Mouse (Mus musculus) forebrain, embryonic 11.5 days (tissue): ENCODE results near the gene Mrpl54. TPM values are rescaled to one million over a fixed set of nuclear protein-coding genes. Genes with fewer than 3 reads are reported as not detected.

Experiments used
- ATAC-seq: fragments of 200-750 bp; cut with Nextera tagmentation; replicated peaks from 2 replicates; pipeline ENCODE4 v1.8.0; 2017; ENCODE audit warnings: moderate TSS enrichment; ENCODE audit not compliant: low FRiP score
- DNase-seq: peaks from one replicate; pipeline ENCODE4 v3.0.0-alpha.2; 2017; ENCODE audit warnings: low spot score
- H3K27ac ChIP-seq: fragments of 300-500 bp; sonication (generic); 2 replicates; pipeline ENCODE4 v1.5.1; 2014; ENCODE audit warnings: low read depth, low read length
- H3K27me3 ChIP-seq: fragments of 300-500 bp; sonication (generic); 2 replicates; pipeline ENCODE4 v1.6.1; 2014; ENCODE audit warnings: mild to moderate bottlenecking, low read length, mixed read lengths; ENCODE audit not compliant: control insufficient read depth, insufficient read depth
- H3K36me3 ChIP-seq: fragments of 300-500 bp; sonication (generic); 2 replicates; pipeline ENCODE4 v1.6.1; 2014; ENCODE audit warnings: mild to moderate bottlenecking, low read length, moderate library complexity, mixed read lengths; ENCODE audit not compliant: control insufficient read depth, insufficient read depth
- H3K4me1 ChIP-seq: fragments of 300-500 bp; sonication (generic); replicated peaks from 2 replicates; pipeline ENCODE4 v1.6.1; 2014; ENCODE audit warnings: low read length, mixed read lengths; ENCODE audit not compliant: control insufficient read depth, insufficient read depth
- H3K4me2 ChIP-seq: fragments of 300-500 bp; sonication (generic); 2 replicates; pipeline ENCODE4 v1.6.1; 2014; ENCODE audit warnings: low read depth, mild to moderate bottlenecking, low read length, moderate library complexity, mixed read lengths; ENCODE audit not compliant: severe bottlenecking
- H3K4me3 ChIP-seq: fragments of 300-500 bp; sonication (generic); 2 replicates; pipeline ENCODE4 v1.5.1; 2014; ENCODE audit warnings: low read depth, low read length
- H3K9ac ChIP-seq: fragments of 300-500 bp; sonication (generic); 2 replicates; pipeline ENCODE4 v1.6.1; 2014; ENCODE audit warnings: low read length
- H3K9me3 ChIP-seq: fragments of 300-500 bp; sonication (generic); 2 replicates; pipeline ENCODE4 v1.6.1; 2016; ENCODE audit warnings: low read length, mixed read lengths; ENCODE audit not compliant: control insufficient read depth
- WGBS: fragments of 180-500 bp; shearing (Covaris S2); extraction: QIAGEN DNeasy Blood & Tissue Kit; methylation state at CpG from one replicate; pipeline ENCODE4 v1.1.7; 2014; 5-methylcytosine and 5-hydroxymethylcytosine counted together
- polyA plus RNA-seq: library from polyadenylated mRNA; unstranded; fragments of >200 nt; fragmentation: Nextera tagmentation; extraction: Ambion mirVana; gene quantifications from 2 replicates; pipeline ENCODE4 v1.2.1, GENCODE M21; 2014

The Mrpl54 gene
- polyA plus RNA-seq, 1 experiment from 2014 or later: 147 TPM

GRCm38 (mm10) chr10:81244595-81244994 lies 22.1 kb downstream of the Mrpl54 start:
- Histone ChIP-seq H3K9me3 (no peaks in the 10 kb centered on the region), H3K4me3 (no peak overlapping the region), H3K9ac (no peak overlapping the region; the same call in 1 of the 2 replicates), H3K27me3 (peaks cover 7% of the 10 kb centered on the region), H3K36me3 (no peaks in the 10 kb centered on the region), H3K27ac (no peak overlapping the region), H3K4me1 (peaks cover 6% of the 10 kb centered on the region), H3K4me2 (no peak overlapping the region)
- peak; percentile 91 for DNase-seq
- WGBS: 5% methylated on average over 17 of the region's 17 CpGs
- peak; percentile 71 for ATAC-seq

DNA sequence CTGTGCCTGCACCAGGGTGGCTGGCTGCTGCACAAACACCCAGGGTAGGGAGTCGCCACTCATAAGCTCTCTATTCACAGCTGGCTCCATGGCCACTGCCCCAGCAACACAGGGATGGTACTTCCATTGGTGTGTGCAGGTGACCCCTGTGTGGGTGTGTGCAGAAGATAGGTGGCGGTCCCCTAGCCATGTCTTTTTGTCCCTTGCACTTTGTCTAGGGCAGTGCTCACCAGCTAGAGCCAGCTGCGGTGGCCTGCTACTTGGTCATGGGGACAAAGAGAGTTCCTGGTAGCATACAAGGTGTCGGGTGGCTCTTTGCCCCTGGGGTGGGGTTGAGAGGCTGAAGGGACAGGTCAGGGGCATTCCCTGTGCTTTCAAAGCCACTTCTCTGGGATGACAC lies 22.6 kb downstream of the Mrpl54 start:
- Histone ChIP-seq H3K36me3 (no peaks in the 10 kb centered on the region), H3K9ac (no peak overlapping the region), H3K27ac (no peak overlapping the region), H3K4me1 (peaks cover 6% of the 10 kb centered on the region), H3K9me3 (no peaks in the 10 kb centered on the region), H3K4me2 (no peak overlapping the region), H3K27me3 (peaks cover 10% of the 10 kb centered on the region), H3K4me3 (no peak overlapping the region)
- DNase-seq (no peak), ATAC-seq (peak; percentile 1; the same call in 1 of the 2 replicates)
- 74% methylated on average over 4 of the region's 4 CpGs for WGBS

DNA sequence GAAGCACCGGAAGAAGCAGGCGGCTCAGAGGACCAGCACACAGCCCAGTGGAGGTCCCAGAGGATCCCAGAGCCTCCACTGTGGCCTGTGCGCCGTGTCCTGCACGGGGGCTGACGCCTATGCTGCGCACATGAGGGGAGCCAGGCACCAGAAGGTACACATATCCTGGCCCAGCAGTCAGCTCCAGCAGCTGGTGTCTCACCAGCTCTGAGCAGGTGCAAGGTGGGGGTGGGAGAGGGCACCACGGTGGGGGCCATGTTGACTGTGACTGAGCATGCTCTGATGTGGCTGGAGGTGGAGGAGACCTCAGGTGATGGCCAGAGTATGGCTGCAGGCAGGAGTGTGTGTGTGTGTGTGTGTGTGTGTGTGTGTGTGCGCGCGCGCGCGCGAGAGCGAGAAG lies 24.7 kb downstream of the Mrpl54 start:
- Histone ChIP-seq H3K4me3 (no peak overlapping the region), H3K27ac (no peak overlapping the region), H3K27me3 (peaks cover 10% of the 10 kb centered on the region), H3K9ac (no peak overlapping the region), H3K4me1 (peaks cover 6% of the 10 kb centered on the region), H3K4me2 (no peak overlapping the region), H3K9me3 (no peaks in the 10 kb centered on the region), H3K36me3 (no peaks in the 10 kb centered on the region)
- ATAC-seq: no peak
- 91% methylated on average over 16 of the region's 16 CpGs for WGBS
- DNase-seq: no peak

- H3K9ac ChIP-seq: no peak overlapping the region
- ATAC-seq (no peak), DNase-seq (peak; percentile 85)
- H3K36me3 ChIP-seq: no peaks in the 10 kb centered on the region
- no peak overlapping the region for H3K4me2 ChIP-seq
- H3K4me1 ChIP-seq: peaks cover 6% of the 10 kb centered on the region
- H3K4me3 ChIP-seq: no peak overlapping the region
- no peak overlapping the region for H3K27ac ChIP-seq
- H3K27me3 ChIP-seq: peaks cover 10% of the 10 kb centered on the region
- WGBS: 19% methylated on average over 13 of the region's 13 CpGs
- H3K9me3 ChIP-seq: no peaks in the 10 kb centered on the region
Observed at GRCm38 (mm10) chr10:81240876-81241275, 25.9 kb downstream of the Mrpl54 start.

DNA sequence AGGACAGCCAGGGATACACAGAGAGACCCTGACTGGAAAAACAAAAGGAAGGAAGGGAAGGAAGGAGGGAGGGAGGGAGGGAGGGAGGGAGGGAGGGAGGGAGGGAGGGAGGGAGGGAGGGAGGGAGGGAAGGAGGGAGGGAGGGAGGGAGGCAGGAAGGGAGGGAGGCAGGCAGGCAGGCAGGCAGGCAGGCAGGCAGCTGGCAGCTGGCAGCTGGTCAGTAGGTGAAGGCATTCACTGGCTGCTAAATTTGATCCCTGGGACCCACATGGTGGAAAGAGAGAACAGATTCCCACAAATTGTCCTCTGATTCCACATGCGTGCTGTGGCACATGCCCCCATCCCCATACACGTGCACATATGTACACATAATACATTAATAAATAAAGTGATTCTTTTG lies 28.1 kb downstream of the Mrpl54 start:
- no peak for ATAC-seq
- peaks cover 10% of the 10 kb centered on the region for H3K27me3 ChIP-seq

GRCm38 (mm10) chr10:81236471-81237268 lies 30.1 kb downstream of the Mrpl54 start:
- DNase-seq: no peak
- H3K27ac ChIP-seq: no peak overlapping the region
- peaks cover 10% of the 10 kb centered on the region for H3K27me3 ChIP-seq
- H3K4me3 ChIP-seq: no peak overlapping the region
- WGBS: 87% methylated on average over 12 of the region's 12 CpGs
- H3K36me3 ChIP-seq: no peaks in the 10 kb centered on the region
- H3K9me3 ChIP-seq: no peaks in the 10 kb centered on the region
- peaks cover 9% of the 10 kb centered on the region for H3K4me1 ChIP-seq
- no peak for ATAC-seq
- no peak overlapping the region for H3K4me2 ChIP-seq
- no peak overlapping the region for H3K9ac ChIP-seq

More for the DNA sequence above, 28.1 kb downstream of the Mrpl54 start:
- DNase-seq: no peak
- 89% methylated on average over 2 of the region's 2 CpGs for WGBS
- H3K27ac ChIP-seq: no peak overlapping the region
- no peak overlapping the region for H3K9ac ChIP-seq
- H3K9me3 ChIP-seq: no peaks in the 10 kb centered on the region
- H3K36me3 ChIP-seq: no peaks in the 10 kb centered on the region
- H3K4me1 ChIP-seq: peaks cover 8% of the 10 kb centered on the region
- H3K4me3 ChIP-seq: no peak overlapping the region
- no peak overlapping the region for H3K4me2 ChIP-seq

DNA sequence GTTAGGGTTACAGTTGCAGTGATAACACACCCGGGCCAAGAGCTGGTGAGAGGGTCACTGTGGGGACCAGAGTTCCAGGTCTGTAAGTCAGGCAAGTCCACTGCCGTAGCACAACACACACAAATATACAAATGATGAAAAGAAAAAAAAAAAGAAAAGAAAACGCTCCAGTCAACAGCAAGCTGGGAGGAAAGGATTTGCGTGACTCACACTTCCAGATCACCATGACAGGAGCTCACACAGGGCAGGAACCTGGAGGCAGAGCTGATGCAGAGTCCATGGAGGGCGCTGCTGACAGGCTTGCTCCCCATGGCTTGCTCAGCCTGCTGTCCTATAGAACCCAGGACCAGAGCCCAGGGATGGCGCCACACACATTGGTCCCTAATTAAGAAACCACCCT lies 32.5 kb downstream of the Mrpl54 start:
- Histone ChIP-seq H3K27ac (no peak overlapping the region), H3K36me3 (no peaks in the 10 kb centered on the region), H3K4me3 (no peak overlapping the region), H3K9ac (no peak overlapping the region), H3K9me3 (no peaks in the 10 kb centered on the region), H3K4me1 (peaks cover 7% of the 10 kb centered on the region; the same call in 1 of the 2 replicates), H3K4me2 (no peak overlapping the region), H3K27me3 (peaks cover under 1% of the 10 kb centered on the region)
- ATAC-seq: no peak
- 84% methylated on average over 6 of the region's 6 CpGs for WGBS
- DNase-seq: no peak

DNA sequence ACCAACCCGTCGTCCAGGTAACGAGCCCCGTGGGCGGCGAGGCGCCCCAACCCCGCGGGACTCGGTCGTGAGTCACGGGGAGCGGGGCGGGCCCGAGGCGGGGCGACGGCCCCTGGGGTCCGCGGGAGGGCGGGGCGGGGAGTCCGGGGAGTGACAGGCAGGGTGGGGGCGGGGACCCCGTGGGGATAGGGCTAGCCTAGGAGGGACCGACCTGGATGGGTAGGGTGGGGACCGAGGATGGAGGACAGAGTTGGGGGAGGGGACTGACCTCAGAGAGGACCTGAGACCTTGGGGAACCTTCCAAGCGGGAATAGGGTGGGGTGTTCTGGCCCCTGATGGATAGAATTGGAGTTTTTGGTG lies 33.5 kb downstream of the Mrpl54 start:
- DNase-seq (no peak), ATAC-seq (peak; percentile 69)
- H3K4me1 ChIP-seq: peaks cover 7% of the 10 kb centered on the region; the same call in 1 of the 2 replicates
- peak overlapping the region; percentile 78 for H3K9ac ChIP-seq
- peak overlapping the region; percentile 75 for H3K4me3 ChIP-seq
- WGBS: 2% methylated on average over 28 of the region's 28 CpGs
- no peaks in the 10 kb centered on the region for H3K9me3 ChIP-seq
- H3K27ac ChIP-seq: no peak overlapping the region
- peak overlapping the region; percentile 56 for H3K4me2 ChIP-seq
- H3K27me3 ChIP-seq: no peaks in the 10 kb centered on the region; the same call in 1 of the 2 replicates
- no peaks in the 10 kb centered on the region for H3K36me3 ChIP-seq
